Mouse (Mus musculus): Measurements from ENCODE around the gene Gm21477. TPM values are rescaled to one million over a fixed set of nuclear protein-coding genes. Genes with fewer than 3 reads are reported as not detected.

Gm21477 gene
- not detected for polyA plus RNA-seq (2017; shearing (Covaris generic))

DNA sequence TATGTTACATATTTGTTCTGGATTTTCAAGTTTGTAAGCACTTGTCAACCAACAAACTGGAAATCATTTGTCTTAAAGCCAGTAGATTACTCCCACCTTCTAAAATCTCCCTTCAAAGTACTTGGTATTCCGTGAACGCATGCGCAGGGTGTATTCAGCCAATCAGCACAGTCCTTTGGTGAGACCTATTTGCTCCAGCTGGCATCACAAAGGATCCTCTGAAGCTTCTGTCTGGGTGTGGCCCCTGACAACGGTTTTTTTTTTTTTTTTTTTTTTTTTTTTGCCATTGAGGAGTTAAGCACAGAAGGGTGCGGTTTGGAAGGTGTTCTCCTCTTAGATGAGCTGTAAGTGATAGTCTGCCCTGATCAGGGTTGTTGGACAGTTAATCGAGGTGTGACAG lies at the start of gene Gm21477:
TSS of gene Gm21477 (plus strand) at position 301 of the 400 bp plus-strand sequence.

